Mouse (Mus musculus): ENCODE measurements at regions not wholly inside any gene's neighbourhood (a gene's known extent, or its start where the extent isn't known, plus 50 kb on each side); places are given as distances from the start of the nearest gene placed in this dataset.

- Histone ChIP-seq H3K4me1 (ENCODE audit: control insufficient read depth in 2 of 2, insufficient read depth in 2 of 2, low read length in 2 of 2) (peaks cover 0 to 3% of the 10 kb centered on the region in 2 experiments; a peak in 1 of 4 replicates), H3K27me3 (ENCODE audit: control insufficient read depth, insufficient read depth, low read length) (no peaks in the 10 kb centered on the region), H3K27ac (replicated peaks in 1 of 2; ENCODE audit: control insufficient read depth in 1 of 2, insufficient read depth in 1 of 2, low read depth in 2 of 2, low read length in 2 of 2) (no peak overlapping the region), H3K9me3 (ENCODE audit: control insufficient read depth, low read length) (no peaks in the 10 kb centered on the region), H3K4me3 (ENCODE audit: control insufficient read depth in 1 of 2, insufficient read depth in 1 of 2, low read depth in 1 of 2, low read length in 2 of 2) (no peak overlapping the region), H3K4me2 (ENCODE audit: low read length) (no peak overlapping the region), H3K36me3 (ENCODE audit: control insufficient read depth, insufficient read depth, low read length) (no peaks in the 10 kb centered on the region), H3K9ac (ENCODE audit: low read length) (no peak overlapping the region)
- WGBS: 77% methylated on average over 17 of the region's 17 CpGs
- no peak for ATAC-seq (ENCODE audit: insufficient number of reproducible peaks, insufficient read depth, low FRiP score, low read depth)
These were observed 133.7 kb downstream of the Fgf18 start for GRCm38 (mm10) chr11:33013229-33014185.

GRCm38 (mm10) chr11:33012384-33013160 lies 134.6 kb downstream of the Fgf18 start:
- Histone ChIP-seq H3K4me1 (ENCODE audit: control insufficient read depth in 2 of 2, insufficient read depth in 2 of 2, low read length in 2 of 2) (peaks cover 1 to 3% of the 10 kb centered on the region in 2 experiments; a peak in 1 of 4 replicates), H3K4me2 (ENCODE audit: low read length) (no peak overlapping the region), H3K36me3 (ENCODE audit: control insufficient read depth, insufficient read depth, low read length) (no peaks in the 10 kb centered on the region), H3K27ac (replicated peaks in 1 of 2; ENCODE audit: control insufficient read depth in 1 of 2, insufficient read depth in 1 of 2, low read depth in 2 of 2, low read length in 2 of 2) (no peak overlapping the region), H3K9me3 (ENCODE audit: control insufficient read depth, low read length) (no peaks in the 10 kb centered on the region), H3K9ac (ENCODE audit: low read length) (no peak overlapping the region), H3K27me3 (ENCODE audit: control insufficient read depth, insufficient read depth, low read length) (no peaks in the 10 kb centered on the region), H3K4me3 (ENCODE audit: control insufficient read depth in 1 of 2, insufficient read depth in 1 of 2, low read depth in 1 of 2, low read length in 2 of 2) (no peak overlapping the region)
- ATAC-seq (ENCODE audit: insufficient number of reproducible peaks, insufficient read depth, low FRiP score, low read depth): no peak
- WGBS: 68% methylated on average over 14 of the region's 14 CpGs

- Histone ChIP-seq H3K4me3 (ENCODE audit: control insufficient read depth in 1 of 2, insufficient read depth in 1 of 2, low read depth in 1 of 2, low read length in 2 of 2) (no peak overlapping the region), H3K27ac (replicated peaks in 1 of 2; ENCODE audit: control insufficient read depth in 1 of 2, insufficient read depth in 1 of 2, low read depth in 2 of 2, low read length in 2 of 2) (no peak overlapping the region), H3K4me2 (ENCODE audit: low read length) (no peak overlapping the region), H3K27me3 (ENCODE audit: control insufficient read depth, insufficient read depth, low read length) (no peaks in the 10 kb centered on the region), H3K9ac (ENCODE audit: low read length) (no peak overlapping the region), H3K9me3 (ENCODE audit: control insufficient read depth, low read length) (no peaks in the 10 kb centered on the region), H3K4me1 (ENCODE audit: control insufficient read depth in 2 of 2, insufficient read depth in 2 of 2, low read length in 2 of 2) (peaks cover 2 to 3% of the 10 kb centered on the region in 2 experiments; a peak in 1 of 4 replicates), H3K36me3 (ENCODE audit: control insufficient read depth, insufficient read depth, low read length) (no peaks in the 10 kb centered on the region)
- no peak for ATAC-seq (ENCODE audit: insufficient number of reproducible peaks, insufficient read depth, low FRiP score, low read depth)
These were observed 138.6 kb downstream of the Fgf18 start for GRCm38 (mm10) chr11:33008611-33009010.

DNA sequence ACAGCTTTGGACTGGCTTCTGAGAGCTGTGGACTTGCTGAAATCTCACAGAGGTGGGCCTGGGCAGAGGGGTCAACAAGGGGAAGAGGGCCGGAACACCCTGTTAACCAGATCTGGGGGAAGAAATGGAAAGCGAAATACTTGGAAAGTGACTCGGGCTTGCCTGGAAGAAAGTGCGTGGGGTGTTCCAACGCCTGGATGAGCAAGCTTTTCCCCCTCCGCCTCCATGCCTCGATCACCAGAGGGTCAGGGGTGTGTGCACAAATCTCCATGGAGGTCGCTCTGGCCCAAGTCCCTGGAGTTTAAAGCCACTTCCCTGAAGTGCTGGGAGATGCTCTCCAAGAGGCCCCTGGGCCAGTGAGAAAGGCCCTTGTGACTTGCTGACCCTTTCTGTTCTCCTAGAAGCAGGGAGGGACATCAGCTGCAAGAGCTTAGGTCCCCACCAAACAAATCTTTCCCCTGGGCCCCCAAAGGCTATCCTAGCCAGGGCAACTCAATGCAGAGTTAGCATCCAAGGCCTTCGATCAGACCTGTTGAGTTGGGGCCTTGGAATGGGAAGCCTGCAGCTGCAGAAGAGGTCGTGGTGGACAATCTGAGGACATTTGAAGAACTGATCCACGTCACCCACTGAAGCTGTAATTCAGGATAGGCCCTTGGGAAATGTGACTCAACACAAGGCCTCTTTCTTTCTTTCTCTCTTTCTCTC lies 139.2 kb downstream of the Fgf18 start:
- H3K27ac ChIP-seq (replicated peaks in 1 of 2; ENCODE audit: control insufficient read depth in 1 of 2, insufficient read depth in 1 of 2, low read depth in 2 of 2, low read length in 2 of 2): no peak overlapping the region
- WGBS: 86% methylated on average over 11 of the region's 11 CpGs
- H3K4me3 ChIP-seq (ENCODE audit: control insufficient read depth in 1 of 2, insufficient read depth in 1 of 2, low read depth in 1 of 2, low read length in 2 of 2): no peak overlapping the region
- no peak for ATAC-seq (ENCODE audit: insufficient number of reproducible peaks, insufficient read depth, low FRiP score, low read depth)
- no peaks in the 10 kb centered on the region for H3K9me3 ChIP-seq (ENCODE audit: control insufficient read depth, low read length)
- no peaks in the 10 kb centered on the region for H3K27me3 ChIP-seq (ENCODE audit: control insufficient read depth, insufficient read depth, low read length)
- H3K4me1 ChIP-seq (ENCODE audit: control insufficient read depth in 2 of 2, insufficient read depth in 2 of 2, low read length in 2 of 2): peaks cover under 1 to 2% of the 10 kb centered on the region in 2 experiments; a peak in 1 of 4 replicates
- no peak overlapping the region for H3K9ac ChIP-seq (ENCODE audit: low read length)
- H3K4me2 ChIP-seq (ENCODE audit: low read length): no peak overlapping the region
- H3K36me3 ChIP-seq (ENCODE audit: control insufficient read depth, insufficient read depth, low read length): no peaks in the 10 kb centered on the region

DNA sequence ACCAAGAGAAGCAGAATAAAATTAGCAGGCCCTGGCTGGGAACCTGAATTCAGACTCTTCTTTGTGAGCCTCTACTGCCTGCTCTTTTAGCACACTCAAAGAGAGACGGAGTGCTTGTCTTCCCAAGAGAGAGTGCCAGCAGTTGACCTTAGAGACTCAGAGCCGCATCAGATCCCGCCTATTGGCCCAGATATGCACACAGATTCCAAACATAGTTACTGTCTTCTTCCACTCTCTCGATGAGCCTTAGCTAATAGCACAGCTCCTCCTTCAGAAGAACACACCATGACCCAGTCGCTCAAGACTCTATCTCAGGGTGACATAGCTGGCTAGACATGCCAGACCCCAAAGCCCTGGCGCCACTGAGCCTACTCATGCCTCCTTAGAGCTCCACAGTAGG lies 139.8 kb downstream of the Fgf18 start:
- Histone ChIP-seq H3K9ac (ENCODE audit: low read length) (no peak overlapping the region), H3K9me3 (ENCODE audit: control insufficient read depth, low read length) (no peaks in the 10 kb centered on the region), H3K4me1 (ENCODE audit: control insufficient read depth in 2 of 2, insufficient read depth in 2 of 2, low read length in 2 of 2) (peaks cover 0 to 2% of the 10 kb centered on the region in 2 experiments; a peak in 1 of 4 replicates), H3K27ac (replicated peaks in 1 of 2; ENCODE audit: control insufficient read depth in 1 of 2, insufficient read depth in 1 of 2, low read depth in 2 of 2, low read length in 2 of 2) (no peak overlapping the region), H3K4me2 (ENCODE audit: low read length) (no peak overlapping the region), H3K4me3 (ENCODE audit: control insufficient read depth in 1 of 2, insufficient read depth in 1 of 2, low read depth in 1 of 2, low read length in 2 of 2) (no peak overlapping the region), H3K36me3 (ENCODE audit: control insufficient read depth, insufficient read depth, low read length) (no peaks in the 10 kb centered on the region), H3K27me3 (ENCODE audit: control insufficient read depth, insufficient read depth, low read length) (no peaks in the 10 kb centered on the region)
- ATAC-seq (ENCODE audit: insufficient number of reproducible peaks, insufficient read depth, low FRiP score, low read depth): no peak
- WGBS: 63% methylated on average over 6 of the region's 6 CpGs

DNA sequence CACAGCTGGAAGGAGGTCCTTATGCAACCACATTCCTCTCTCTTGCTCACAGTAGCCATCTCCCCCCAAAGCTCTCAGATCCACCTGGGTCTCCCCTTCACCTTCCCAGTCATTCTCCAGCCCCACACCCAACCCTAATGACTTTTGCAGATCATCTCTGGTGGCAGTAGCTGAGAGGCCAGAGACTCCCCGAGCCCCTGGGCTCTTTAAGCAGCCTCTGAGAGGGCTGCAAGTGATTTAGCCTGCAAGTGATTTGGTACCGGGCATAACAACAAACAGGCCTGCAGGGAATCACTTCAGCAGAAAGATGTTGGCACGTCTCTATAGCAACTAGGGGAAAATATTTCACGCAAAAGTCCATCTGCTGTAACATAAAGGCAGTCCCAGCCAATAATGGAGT lies 142.0 kb downstream of the Fgf18 start:
- no peak overlapping the region for H3K4me2 ChIP-seq (ENCODE audit: low read length)
- ATAC-seq (ENCODE audit: insufficient number of reproducible peaks, insufficient read depth, low FRiP score, low read depth): no peak

DNA sequence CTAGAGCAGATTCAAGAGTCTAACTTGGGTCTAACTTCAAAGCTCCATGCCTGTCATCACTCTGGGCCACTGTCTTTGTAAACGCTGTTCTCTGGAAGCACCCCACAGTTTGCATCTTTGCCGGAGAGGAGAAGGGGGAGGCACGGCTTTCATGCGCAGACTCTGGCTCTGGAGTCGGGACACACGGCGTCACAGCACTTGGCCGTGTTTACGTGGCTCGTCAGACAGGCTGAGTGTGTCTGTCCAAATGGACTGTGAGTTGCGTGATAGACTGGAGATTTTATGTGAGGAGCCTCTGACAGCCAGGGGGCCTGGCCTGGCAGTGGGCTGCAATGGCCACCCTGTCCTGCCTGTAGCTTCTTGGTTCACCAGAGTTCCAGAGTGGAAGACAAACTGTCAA lies 142.6 kb downstream of the Fgf18 start:
- H3K36me3 ChIP-seq (ENCODE audit: control insufficient read depth, insufficient read depth, low read length): no peaks in the 10 kb centered on the region
- H3K9me3 ChIP-seq (ENCODE audit: control insufficient read depth, low read length): no peaks in the 10 kb centered on the region
- no peak overlapping the region for H3K27ac ChIP-seq (replicated peaks in 1 of 2; ENCODE audit: control insufficient read depth in 1 of 2, insufficient read depth in 1 of 2, low read depth in 2 of 2, low read length in 2 of 2)
- H3K4me2 ChIP-seq (ENCODE audit: low read length): no peak overlapping the region
- 0 out of 4 replicates have a peak, but pooled peaks cover 0 to 2% of the 10 kb centered on the region in 2 experiments for H3K4me1 ChIP-seq (ENCODE audit: control insufficient read depth in 2 of 2, insufficient read depth in 2 of 2, low read length in 2 of 2)
- H3K27me3 ChIP-seq (ENCODE audit: control insufficient read depth, insufficient read depth, low read length): no peaks in the 10 kb centered on the region
- no peak for ATAC-seq (ENCODE audit: insufficient number of reproducible peaks, insufficient read depth, low FRiP score, low read depth)
- WGBS: 63% methylated on average over 11 of the region's 11 CpGs
- no peak overlapping the region for H3K9ac ChIP-seq (ENCODE audit: low read length)
- H3K4me3 ChIP-seq (ENCODE audit: control insufficient read depth in 1 of 2, insufficient read depth in 1 of 2, low read depth in 1 of 2, low read length in 2 of 2): no peak overlapping the region

More for the DNA sequence above, 142.0 kb downstream of the Fgf18 start:
- no peaks in the 10 kb centered on the region for H3K36me3 ChIP-seq (ENCODE audit: control insufficient read depth, insufficient read depth, low read length)
- H3K27me3 ChIP-seq (ENCODE audit: control insufficient read depth, insufficient read depth, low read length): no peaks in the 10 kb centered on the region
- WGBS: 57% methylated on average over 4 of the region's 4 CpGs
- H3K27ac ChIP-seq (replicated peaks in 1 of 2; ENCODE audit: control insufficient read depth in 1 of 2, insufficient read depth in 1 of 2, low read depth in 2 of 2, low read length in 2 of 2): no peak overlapping the region
- H3K4me1 ChIP-seq (ENCODE audit: control insufficient read depth in 2 of 2, insufficient read depth in 2 of 2, low read length in 2 of 2): 0 out of 4 replicates have a peak, but pooled peaks cover 0 to 2% of the 10 kb centered on the region in 2 experiments
- no peak overlapping the region for H3K9ac ChIP-seq (ENCODE audit: low read length)
- H3K4me3 ChIP-seq (ENCODE audit: control insufficient read depth in 1 of 2, insufficient read depth in 1 of 2, low read depth in 1 of 2, low read length in 2 of 2): no peak overlapping the region
- no peaks in the 10 kb centered on the region for H3K9me3 ChIP-seq (ENCODE audit: control insufficient read depth, low read length)
